Mouse (Mus musculus) limb, embryonic 14.5 days (tissue): Measurements from ENCODE around the gene Myh9. TPM values are rescaled to one million over a fixed set of nuclear protein-coding genes. Genes with fewer than 3 reads are reported as not detected.

Source experiments
- ATAC-seq: fragments of 200-750 bp; cut with Nextera tagmentation; 2 replicates; pipeline ENCODE4 v1.8.0; 2017; ENCODE audit warnings: low read depth, moderate number of reproducible peaks, moderate TSS enrichment; ENCODE audit not compliant: low FRiP score
- DNase-seq: peaks from one replicate; pipeline ENCODE4 v3.0.0-alpha.2; 2015; ENCODE audit warnings: low spot score
- H3K27ac ChIP-seq: fragments of 300-500 bp; sonication (generic); replicated peaks from 2 replicates; pipeline ENCODE4 v1.5.1; 2014; ENCODE audit warnings: low read depth, mild to moderate bottlenecking, low read length, moderate library complexity, mixed read lengths
- H3K27me3 ChIP-seq: fragments of 300-500 bp; sonication (generic); 2 replicates; pipeline ENCODE4 v1.6.1; 2014; ENCODE audit warnings: low read length, mixed read lengths; ENCODE audit not compliant: control insufficient read depth, insufficient read depth
- H3K36me3 ChIP-seq: fragments of 300-500 bp; sonication (generic); 2 replicates; pipeline ENCODE4 v1.6.1; 2014; ENCODE audit warnings: mild to moderate bottlenecking, low read length, moderate library complexity, mixed read lengths; ENCODE audit not compliant: control insufficient read depth, insufficient read depth
- H3K4me1 ChIP-seq: fragments of 300-500 bp; sonication (generic); 2 replicates; pipeline ENCODE4 v1.6.1; 2014; ENCODE audit warnings: antibody characterized with exemption, low read length, mixed read lengths; ENCODE audit not compliant: control insufficient read depth, insufficient read depth
- H3K4me2 ChIP-seq: fragments of 300-500 bp; sonication (generic); replicated peaks from 2 replicates; pipeline ENCODE4 v1.6.1; 2014; ENCODE audit warnings: low read depth, mild to moderate bottlenecking, low read length, moderate library complexity; ENCODE audit not compliant: severe bottlenecking
- H3K4me3 ChIP-seq: fragments of 300-500 bp; sonication (generic); replicated peaks from 2 replicates; pipeline ENCODE4 v1.5.1; 2014; ENCODE audit warnings: low read length
- H3K9ac ChIP-seq: fragments of 300-500 bp; sonication (generic); 2 replicates; pipeline ENCODE4 v1.6.1; 2014; ENCODE audit warnings: mild to moderate bottlenecking, low read depth, low read length, moderate library complexity; ENCODE audit not compliant: severe bottlenecking
- H3K9me3 ChIP-seq: fragments of 300-500 bp; sonication (generic); 2 replicates; pipeline ENCODE4 v1.6.1; 2016; ENCODE audit warnings: low read length; ENCODE audit not compliant: control insufficient read depth
- POLR2A ChIP-seq: fragments of 200-500 bp; IDR thresholded peaks from 2 replicates; pipeline ENCODE4 v1.8.0; 2012; ENCODE audit warnings: inconsistent platforms, mild to moderate bottlenecking, moderate library complexity, borderline replicate concordance; ENCODE audit not compliant: insufficient read depth, insufficient read length; ENCODE audit errors: extremely low read depth
- WGBS: fragments of 180-500 bp; shearing (Covaris S2); extraction: QIAGEN DNeasy Blood & Tissue Kit; methylation state at CpG from one replicate; pipeline ENCODE4 v1.1.7; 2014; 5-methylcytosine and 5-hydroxymethylcytosine counted together
- polyA plus RNA-seq, 2 experiments: library from polyadenylated mRNA; depleted of rRNA in 1 of 2; stranded (reverse) in 1 of 2; unstranded in 1 of 2; fragments of >200 nt; fragmentation: Nextera tagmentation in 1 of 2; extraction: Ambion mirVana in 1 of 2; gene quantifications; 2 replicates each; pipeline versions ENCODE4 v1.2.1 to v1.2.3; 2012 to 2014

The Myh9 gene
- polyA plus RNA-seq, 2 experiments = 46.7 to 53.2 TPM

DNA sequence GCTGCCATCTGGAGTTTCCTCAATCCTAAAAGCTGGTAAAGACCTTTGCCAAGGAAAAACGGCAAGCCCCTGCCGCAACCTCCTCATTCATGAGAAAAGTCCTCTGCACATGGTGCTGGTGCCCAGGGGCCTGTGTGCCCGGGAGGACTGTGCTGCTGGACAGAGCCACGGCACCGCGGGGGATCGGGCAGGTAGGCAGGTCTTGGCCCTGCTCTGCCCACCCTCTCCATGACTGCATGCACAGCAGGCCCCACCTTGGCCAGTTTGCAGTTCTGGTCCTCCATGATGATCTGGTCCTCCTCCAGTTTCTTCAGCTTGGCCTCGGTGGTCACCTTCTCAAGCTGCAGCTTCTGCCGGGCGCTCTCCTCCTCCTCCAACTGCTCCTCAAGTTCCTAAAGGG, 67.7 kb downstream of the Myh9 start:
- no peak overlapping the region for H3K4me2 ChIP-seq
- no peak for ATAC-seq
- no peak overlapping the region for H3K27ac ChIP-seq
- over 99% methylated on average over 10 of the region's 10 CpGs for WGBS
- TF ChIP-seq POLR2A = no peak
- DNase-seq = no peak
- H3K27me3 ChIP-seq = no peaks in the 10 kb centered on the region
- H3K4me3 ChIP-seq = no peak overlapping the region
- H3K4me1 ChIP-seq = no peaks in the 10 kb centered on the region
- H3K9ac ChIP-seq = no peak overlapping the region
- H3K36me3 ChIP-seq = peaks cover 97% of the 10 kb centered on the region
- no peaks in the 10 kb centered on the region for H3K9me3 ChIP-seq

DNA sequence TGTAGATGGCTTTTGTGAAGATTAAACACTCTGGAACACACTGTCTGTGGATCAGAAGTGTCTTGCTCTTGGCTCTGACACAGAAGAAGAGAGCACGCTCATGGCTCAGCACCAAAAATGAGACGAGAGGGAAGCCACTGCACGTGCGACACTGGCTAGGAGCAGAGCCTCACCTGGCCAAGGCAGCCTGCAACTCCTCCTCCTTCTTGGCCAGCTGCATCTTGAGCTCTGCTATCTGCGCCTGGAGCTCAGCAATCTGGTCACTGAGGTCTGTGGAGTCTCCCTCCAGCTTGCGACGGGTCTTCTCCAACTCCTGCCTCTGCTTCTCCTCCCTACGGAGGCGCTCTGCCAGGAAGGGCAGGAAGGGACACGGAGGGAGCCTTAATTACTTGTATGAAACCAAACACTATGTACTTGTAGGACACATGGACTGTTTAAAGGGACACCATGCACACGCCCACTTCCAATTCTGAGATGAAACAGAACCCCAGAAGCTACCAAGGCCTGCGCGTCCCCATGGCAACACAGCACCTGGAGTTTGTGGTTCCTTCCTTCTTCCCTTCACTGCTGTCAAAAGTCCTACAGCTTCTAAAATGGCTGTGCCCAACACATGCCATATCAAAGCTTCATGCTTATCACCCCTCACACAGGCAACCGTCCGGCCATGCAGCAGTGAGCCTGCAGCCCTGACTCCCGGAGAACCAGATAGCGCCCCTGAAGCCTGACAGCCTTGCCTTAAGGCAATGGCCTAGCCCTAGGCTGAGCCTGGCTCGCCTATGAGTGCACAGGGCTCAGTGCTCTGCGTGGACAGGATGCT, 68.7 kb downstream of the Myh9 start:
- H3K4me1 ChIP-seq = no peaks in the 10 kb centered on the region
- H3K9ac ChIP-seq = no peak overlapping the region
- 91% methylated on average over 19 of the region's 19 CpGs for WGBS
- no peak for ATAC-seq
- H3K27ac ChIP-seq = no peak overlapping the region
- H3K9me3 ChIP-seq = no peaks in the 10 kb centered on the region
- no peak for TF ChIP-seq POLR2A
- peaks cover 97% of the 10 kb centered on the region for H3K36me3 ChIP-seq
- no peak overlapping the region for H3K4me2 ChIP-seq
- DNase-seq = no peak
- H3K4me3 ChIP-seq = no peak overlapping the region
- H3K27me3 ChIP-seq = no peaks in the 10 kb centered on the region

- ATAC-seq (no peak), DNase-seq (no peak)
- Histone ChIP-seq H3K36me3 (peaks cover 97% of the 10 kb centered on the region), H3K9ac (no peak overlapping the region), H3K9me3 (no peaks in the 10 kb centered on the region), H3K4me2 (no peak overlapping the region), H3K4me3 (no peak overlapping the region), H3K27ac (no peak overlapping the region), H3K4me1 (no peaks in the 10 kb centered on the region), H3K27me3 (no peaks in the 10 kb centered on the region)
- 95% methylated on average over 9 of the region's 9 CpGs for whole genome bisulfite sequencing
- TF ChIP-seq POLR2A = no peak
Measured at GRCm38 (mm10) chr15:77770942-77771341, 71.0 kb downstream of the Myh9 start.

- H3K36me3 ChIP-seq = peaks cover 97% of the 10 kb centered on the region
- 87% methylated on average over 5 of the region's 5 CpGs for WGBS
- H3K4me2 ChIP-seq = no peak overlapping the region
- no peaks in the 10 kb centered on the region for H3K9me3 ChIP-seq
- no peak overlapping the region for H3K27ac ChIP-seq
- H3K4me3 ChIP-seq = no peak overlapping the region
- TF ChIP-seq POLR2A = no peak
- DNase-seq (no peak), ATAC-seq (no peak)
- H3K9ac ChIP-seq = no peak overlapping the region
- H3K27me3 ChIP-seq = no peaks in the 10 kb centered on the region
- H3K4me1 ChIP-seq = no peaks in the 10 kb centered on the region
Measured at GRCm38 (mm10) chr15:77770341-77770740, 71.6 kb downstream of the Myh9 start.

DNA sequence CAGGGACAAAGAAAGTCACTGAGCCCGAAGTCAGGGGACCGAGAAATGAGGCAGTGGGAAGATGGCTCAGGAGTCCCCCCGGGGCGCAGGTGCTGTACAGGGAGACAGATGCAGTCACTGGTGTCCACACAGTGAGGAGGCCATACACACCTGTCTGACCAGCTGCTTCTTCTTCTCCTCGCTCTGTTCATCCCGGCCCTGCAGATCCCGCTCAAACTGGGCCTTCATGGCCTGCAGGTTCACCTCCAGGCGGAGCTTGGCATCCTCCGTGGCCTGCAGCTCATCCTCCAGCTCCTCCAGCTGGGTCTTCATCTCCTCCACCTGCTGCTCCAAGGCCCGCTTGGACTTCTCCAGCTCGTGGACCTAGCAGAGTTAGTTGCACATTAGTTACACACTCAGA, 75.0 kb downstream of the Myh9 start:
- 90% methylated on average over 11 of the region's 11 CpGs for WGBS
- Histone ChIP-seq H3K27me3 (no peaks in the 10 kb centered on the region), H3K36me3 (peaks cover 97% of the 10 kb centered on the region)

More for the DNA sequence above, 75.0 kb downstream of the Myh9 start:
- Histone ChIP-seq H3K9ac (no peak overlapping the region), H3K4me1 (no peaks in the 10 kb centered on the region), H3K27ac (no peak overlapping the region), H3K4me2 (no peak overlapping the region), H3K4me3 (no peak overlapping the region), H3K9me3 (no peaks in the 10 kb centered on the region)
- no peak for DNase-seq
- ATAC-seq = no peak
- TF ChIP-seq POLR2A = no peak
